Mouse (Mus musculus) neural tube, embryonic 12.5 days (tissue): Measurements from ENCODE around the gene Nim1k. TPM values are rescaled to one million over a fixed set of nuclear protein-coding genes. Genes with fewer than 3 reads are reported as not detected.

Experiments
- polyA plus RNA-seq: library from polyadenylated mRNA; unstranded; fragments of >200 nt; fragmentation: Nextera tagmentation; extraction: Ambion mirVana; gene quantifications from 2 replicates; pipeline ENCODE4 v1.2.1, GENCODE M21; 2016

Nim1k gene
- polyA plus RNA-seq, 1 experiment from 2014 or later: 1.9 TPM

Other genes starting within 250 kb of the Nim1k start
- 0.11 and 0.19 TPM in 2 replicates for gene Ccl28, start 132.1 kb downstream of the Nim1k start, polyA plus RNA-seq
- gene Hmgcs1, start 65.5 kb downstream of the Nim1k start, polyA plus RNA-seq: 426 and 430 TPM in 2 replicates
- 42.7 and 46.2 TPM in 2 replicates for gene Zfp131, start 35.0 kb upstream of the Nim1k start, polyA plus RNA-seq
- gene AF067063, start 74.3 kb upstream of the Nim1k start, polyA plus RNA-seq: not detected in 2 replicates
- gene D13Ertd608e, start 80.1 kb upstream of the Nim1k start, polyA plus RNA-seq: not detected in 2 replicates
- not detected in 2 replicates for gene Tcstv1, start 138.9 kb upstream of the Nim1k start, polyA plus RNA-seq
- gene Gm21761, start 173.4 kb upstream of the Nim1k start, polyA plus RNA-seq: not detected in 2 replicates
- gene B020031M17Rik, start 194.9 kb upstream of the Nim1k start, polyA plus RNA-seq: not detected in 2 replicates